Mouse (Mus musculus) common myeloid progenitor, adult 5-6 weeks (primary cell): ENCODE data around the gene Samd4. TPM values are rescaled to one million over a fixed set of nuclear protein-coding genes. Genes with fewer than 3 reads are reported as not detected.

Experiments
- ATAC-seq: replicated peaks from 2 replicates; pipeline ENCODE4 v1.8.0; 2016; ENCODE audit warnings: low read depth, mild to moderate bottlenecking, moderate TSS enrichment, inconsistent platforms; ENCODE audit not compliant: poor library complexity, severe bottlenecking
- total RNA-seq: library from RNA; stranded (forward); fragments of 200-1000, 187-1606 nt; gene quantifications from 2 replicates; pipeline ENCODE4 v1.2.3, GENCODE M21; 2017

The Samd4 gene
- total RNA-seq, 1 experiment from 2014 or later: 0.18 TPM

GRCm38 (mm10) chr14:46902498-46903087 lies 19.9 kb downstream of the Samd4 start:
- ATAC-seq: no peak

- no peak for ATAC-seq
Measured at GRCm38 (mm10) chr14:46904276-46904675, 21.6 kb downstream of the Samd4 start.

GRCm38 (mm10) chr14:46908858-46909257 lies 26.2 kb downstream of the Samd4 start:
- no peak for ATAC-seq

GRCm38 (mm10) chr14:46912496-46912895 lies 29.8 kb downstream of the Samd4 start:
- ATAC-seq: no peak

GRCm38 (mm10) chr14:46914356-46914755 lies 31.7 kb downstream of the Samd4 start:
- ATAC-seq: no peak

GRCm38 (mm10) chr14:46915555-46915954 lies 32.9 kb downstream of the Samd4 start:
- ATAC-seq: peak; percentile 61; the same call in 1 of the 2 replicates

- ATAC-seq: no peak
Measured at GRCm38 (mm10) chr14:46916581-46916980, 33.9 kb downstream of the Samd4 start.

GRCm38 (mm10) chr14:46917136-46917535 lies 34.5 kb downstream of the Samd4 start:
- ATAC-seq: no peak

GRCm38 (mm10) chr14:46917581-46917980 lies 34.9 kb downstream of the Samd4 start:
- ATAC-seq: no peak

- no peak for ATAC-seq
Measured at GRCm38 (mm10) chr14:46920496-46920895, 37.8 kb downstream of the Samd4 start.

GRCm38 (mm10) chr14:46921178-46921975 lies 38.7 kb downstream of the Samd4 start:
- ATAC-seq: no peak

- ATAC-seq: no peak
Measured at GRCm38 (mm10) chr14:46923931-46924330, 41.3 kb downstream of the Samd4 start.

- no peak; the same call in 1 of the 2 replicates for ATAC-seq
Measured at GRCm38 (mm10) chr14:46924422-46924821, 41.8 kb downstream of the Samd4 start.

- no peak for ATAC-seq
Measured at GRCm38 (mm10) chr14:46928556-46928955, 45.9 kb downstream of the Samd4 start.

GRCm38 (mm10) chr14:46932121-46932520 lies 49.5 kb downstream of the Samd4 start:
- ATAC-seq: no peak

- ATAC-seq: peak; percentile 60; the same call in 1 of the 2 replicates
Measured at GRCm38 (mm10) chr14:46932708-46933107, 50.1 kb downstream of the Samd4 start.

- ATAC-seq: no peak
Measured at GRCm38 (mm10) chr14:46941077-46941476, 58.4 kb downstream of the Samd4 start.

- peak; percentile 82 for ATAC-seq
Measured at GRCm38 (mm10) chr14:46941896-46942812, 59.5 kb downstream of the Samd4 start.

- ATAC-seq: no peak
Measured at GRCm38 (mm10) chr14:46944411-46944810, 61.8 kb downstream of the Samd4 start.

GRCm38 (mm10) chr14:46945903-46946490 lies 63.3 kb downstream of the Samd4 start:
- ATAC-seq: no peak
